Mouse (Mus musculus) colon, adult 2 months (tissue): Measurements from ENCODE around the gene Hoxa7. TPM values are rescaled to one million over a fixed set of nuclear protein-coding genes. Genes with fewer than 3 reads are reported as not detected.

ENCODE experiments used
- polyA plus RNA-seq: library from polyadenylated mRNA; depleted of rRNA; stranded (reverse); fragments of >200 nt; gene quantifications from 2 replicates; pipeline ENCODE4 v1.2.3, GENCODE M21; 2012; rRNA removed

Gene Hoxa7
- 67.1 and 81.2 TPM in 2 replicates for polyA plus RNA-seq

DNA sequence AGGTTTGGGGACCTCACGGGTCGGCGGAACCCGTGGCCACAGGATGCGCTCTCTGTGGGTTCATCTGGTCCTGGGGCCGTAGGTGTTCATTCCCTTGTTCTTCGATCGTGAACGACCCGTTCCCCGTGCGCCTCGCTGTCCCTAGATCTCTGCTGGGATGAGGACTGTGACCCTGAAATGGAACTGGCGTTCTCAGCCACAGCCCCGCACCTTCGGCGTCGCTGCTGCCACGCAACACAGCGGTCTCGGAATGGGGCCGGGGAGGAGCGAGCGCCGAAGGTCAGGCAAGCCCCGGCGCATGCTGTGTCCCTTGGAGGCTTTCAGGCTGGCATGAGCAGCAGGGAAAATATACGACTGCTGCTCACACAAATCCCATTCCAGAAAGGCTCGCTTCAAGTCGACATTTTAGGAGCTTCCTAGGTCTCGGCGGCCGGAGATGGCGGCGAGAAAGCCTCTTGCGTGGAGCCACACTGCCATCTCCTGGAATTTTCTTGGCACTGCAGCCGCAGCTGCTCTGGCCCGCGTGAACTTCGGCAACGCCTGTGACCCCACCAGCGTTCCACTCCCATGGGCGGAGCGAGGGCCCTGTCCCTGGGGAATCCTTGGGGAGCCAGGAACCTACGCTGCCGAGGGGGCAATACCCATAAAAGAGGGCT lies at the start of gene Hoxa7:
TSS of gene Hoxa7 (minus strand) at position 518 of the 656 bp plus-strand sequence.

GRCm38 (mm10) chr6:52260654-52261575 lies 39.3 kb upstream of the Hoxa7 start, which contains the start of gene Hoxa13:
Gene Hoxa13 (minus strand): TSS chr6:52260880.

GRCm38 (mm10) chr6:52245757-52246142 lies 24.1 kb upstream of the Hoxa7 start, which contains the start of gene Hoxa11:
Gene Hoxa11 (minus strand): TSS chr6:52245810.

GRCm38 (mm10) chr6:52240389-52241000 lies 18.8 kb upstream of the Hoxa7 start, which contains the start of gene Hoxa10:
Gene Hoxa10 (minus strand): TSS chr6:52240854.

DNA sequence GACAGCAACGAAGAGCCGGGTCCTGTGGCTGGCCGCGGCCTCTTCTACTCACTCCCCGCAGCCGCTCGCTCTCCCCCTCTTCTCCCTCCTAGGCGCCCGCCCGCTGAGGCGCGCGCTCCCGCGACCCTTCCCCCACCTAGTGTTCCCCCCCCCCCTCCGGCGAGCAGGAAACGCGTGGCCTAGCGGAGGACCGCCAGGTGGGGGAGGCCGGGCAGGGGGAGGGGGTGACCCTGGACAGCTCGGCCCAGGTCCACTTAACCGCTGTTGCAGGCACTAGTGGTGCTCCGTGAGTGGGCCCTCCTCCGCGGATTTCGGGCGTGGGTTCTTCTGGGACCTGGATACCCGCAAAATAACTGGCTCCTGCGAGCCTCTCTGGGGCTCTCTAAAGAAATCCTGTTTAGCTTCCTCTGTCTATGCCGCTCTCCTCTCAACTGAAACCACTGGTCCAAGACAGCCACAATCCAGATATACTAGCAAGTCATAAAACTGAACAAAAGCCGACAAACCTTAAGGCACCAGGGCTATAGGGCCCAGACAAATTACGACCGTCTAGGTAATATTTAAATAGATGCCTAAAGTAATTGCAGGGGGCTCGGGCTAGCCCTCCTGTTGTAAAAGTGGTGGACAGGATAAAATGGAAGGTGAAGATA lies 9.0 kb upstream of the Hoxa7 start, which contains the start of gene Hoxa9:
TSS of gene Hoxa9 (minus strand) at position 574 of the 650 bp plus-strand sequence.

DNA sequence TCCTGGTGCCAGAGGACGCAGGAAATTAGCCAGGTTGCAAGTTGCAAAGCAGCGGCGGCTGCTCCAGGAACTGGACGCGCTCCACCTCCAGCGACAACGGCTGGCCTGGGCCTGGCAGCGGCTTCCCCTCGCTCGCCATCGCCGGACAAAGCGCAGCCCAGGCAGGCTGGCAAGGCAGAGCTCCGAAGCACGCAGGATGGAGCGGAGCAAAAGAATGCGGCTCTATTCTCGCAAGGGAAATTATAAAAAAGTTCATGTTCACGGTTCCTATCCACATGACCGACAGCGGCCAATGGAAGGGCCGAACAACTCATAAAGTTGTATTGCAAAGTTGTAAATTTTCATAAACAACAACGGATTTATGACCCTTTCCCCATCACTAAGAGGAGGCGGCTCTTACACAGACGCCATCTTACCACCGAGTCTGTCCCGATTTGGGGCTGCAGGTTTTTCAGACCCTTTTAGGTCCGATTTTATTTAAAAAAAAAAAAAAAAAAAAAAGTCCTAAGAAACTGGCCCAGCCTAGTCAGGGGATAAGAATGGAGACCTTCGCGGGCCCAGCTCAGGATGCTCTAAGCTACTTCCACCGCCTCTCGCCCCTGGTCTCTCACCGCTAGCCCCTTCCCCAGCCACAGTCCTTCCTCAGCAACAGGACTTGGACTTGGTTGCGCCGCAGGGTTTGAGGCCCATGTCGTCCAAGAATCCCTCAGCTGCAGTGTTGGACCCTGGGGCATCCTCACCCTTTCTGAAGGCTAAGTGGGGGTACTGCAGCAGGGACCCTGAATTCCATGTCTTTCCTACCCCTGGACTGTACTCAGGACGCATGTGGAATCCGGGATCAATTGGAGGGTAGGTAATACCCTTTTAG lies 8.3 kb downstream of the Hoxa7 start, which contains the start of the genes Hoxa3 and Gm28308:
TSS of gene Hoxa3 (minus strand) at position 218 of the 868 bp plus-strand sequence.
TSS of gene Gm28308 (minus strand) at position 221 of the 868 bp plus-strand sequence.

GRCm38 (mm10) chr6:52208072-52208867 lies 13.4 kb downstream of the Hoxa7 start, which contains the start of gene Hoxa6:
Gene Hoxa6 (minus strand): TSS chr6:52208722.

GRCm38 (mm10) chr6:52204050-52204752 lies 17.5 kb downstream of the Hoxa7 start, which contains the start of gene Hoxa5:
Gene Hoxa5 (minus strand): TSS chr6:52204587.

DNA sequence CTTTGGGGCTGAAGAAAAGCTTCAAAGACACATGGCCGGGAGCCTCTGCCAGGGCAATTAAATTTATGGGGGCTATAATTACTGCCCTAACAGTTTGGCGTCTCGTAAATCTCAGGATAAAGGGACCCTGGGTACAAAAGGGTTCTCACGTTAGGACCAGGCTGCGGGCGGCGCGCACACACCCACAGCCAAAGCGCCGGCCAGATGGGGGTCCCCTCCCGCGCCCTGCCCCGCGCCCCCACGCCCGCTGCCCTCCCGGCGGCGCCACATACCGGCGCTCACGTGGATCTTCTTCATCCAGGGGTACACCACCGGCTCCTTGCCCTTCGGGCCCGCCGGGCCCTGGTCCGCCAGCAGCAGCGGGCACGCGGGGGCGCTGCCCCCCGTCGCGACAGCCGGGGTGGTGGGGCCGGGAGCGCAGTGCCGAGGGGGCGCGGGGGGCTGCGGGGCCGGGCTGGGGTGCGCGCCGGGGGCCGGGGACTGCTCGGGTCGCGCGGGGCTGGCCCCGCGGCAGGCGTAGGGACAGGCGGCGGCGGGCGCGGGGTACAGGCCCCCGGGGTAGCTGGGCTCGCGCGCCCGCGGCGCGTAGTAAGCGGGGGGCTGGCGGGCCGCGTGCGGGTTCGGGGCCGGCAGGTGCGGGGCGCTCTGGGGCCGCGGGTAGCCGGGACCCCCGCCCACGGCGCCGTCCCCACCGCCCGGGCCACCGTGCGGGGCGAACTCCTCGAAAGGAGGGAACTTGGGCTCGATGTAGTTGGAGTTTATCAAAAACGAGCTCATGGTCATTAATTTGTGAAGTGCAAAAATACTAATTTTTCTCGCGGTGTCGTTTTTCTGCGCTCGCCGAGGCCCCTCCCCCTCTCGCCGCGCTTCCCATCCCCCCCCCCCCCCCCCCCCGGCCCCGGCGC lies 30.5 kb downstream of the Hoxa7 start, which contains the start of gene Hoxa4:
TSS of gene Hoxa4 (minus strand) at position 848 of the 905 bp plus-strand sequence.

DNA sequence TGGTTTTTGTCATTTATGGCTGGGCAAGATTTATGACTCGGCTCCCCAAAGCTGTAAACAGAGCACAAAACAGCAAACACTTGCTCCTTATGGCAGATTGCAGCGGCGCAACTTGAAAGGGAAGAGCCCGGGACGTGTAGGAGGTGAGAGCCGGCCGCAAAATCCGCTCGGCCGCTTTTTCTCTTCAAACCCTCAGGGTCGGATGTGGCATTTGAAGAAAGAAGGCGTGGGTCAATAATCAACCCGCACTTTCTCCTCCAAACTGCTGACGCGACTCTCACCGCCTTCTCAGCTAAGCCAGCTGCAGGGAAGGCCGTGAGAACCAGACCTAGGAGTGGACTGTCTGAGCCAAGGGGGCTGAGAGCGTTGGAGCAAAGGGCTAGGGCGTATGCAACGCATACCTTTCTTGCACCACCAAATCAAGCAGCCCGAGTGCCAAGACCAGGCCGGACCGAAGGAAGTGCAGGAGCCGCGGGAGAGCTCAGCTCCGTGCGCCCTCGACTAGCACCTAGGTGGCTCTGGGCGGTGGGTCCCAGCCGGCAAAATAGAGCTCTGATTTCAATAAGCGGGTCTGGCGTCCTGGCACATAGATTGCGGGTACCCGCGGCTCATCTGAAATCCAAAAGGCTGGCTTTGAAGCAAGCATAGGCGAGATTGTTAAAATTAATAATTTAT lies 44.5 kb downstream of the Hoxa7 start, which contains the start of gene 5730596B20Rik:
TSS of gene 5730596B20Rik (plus strand) at position 438 of the 675 bp plus-strand sequence.

DNA sequence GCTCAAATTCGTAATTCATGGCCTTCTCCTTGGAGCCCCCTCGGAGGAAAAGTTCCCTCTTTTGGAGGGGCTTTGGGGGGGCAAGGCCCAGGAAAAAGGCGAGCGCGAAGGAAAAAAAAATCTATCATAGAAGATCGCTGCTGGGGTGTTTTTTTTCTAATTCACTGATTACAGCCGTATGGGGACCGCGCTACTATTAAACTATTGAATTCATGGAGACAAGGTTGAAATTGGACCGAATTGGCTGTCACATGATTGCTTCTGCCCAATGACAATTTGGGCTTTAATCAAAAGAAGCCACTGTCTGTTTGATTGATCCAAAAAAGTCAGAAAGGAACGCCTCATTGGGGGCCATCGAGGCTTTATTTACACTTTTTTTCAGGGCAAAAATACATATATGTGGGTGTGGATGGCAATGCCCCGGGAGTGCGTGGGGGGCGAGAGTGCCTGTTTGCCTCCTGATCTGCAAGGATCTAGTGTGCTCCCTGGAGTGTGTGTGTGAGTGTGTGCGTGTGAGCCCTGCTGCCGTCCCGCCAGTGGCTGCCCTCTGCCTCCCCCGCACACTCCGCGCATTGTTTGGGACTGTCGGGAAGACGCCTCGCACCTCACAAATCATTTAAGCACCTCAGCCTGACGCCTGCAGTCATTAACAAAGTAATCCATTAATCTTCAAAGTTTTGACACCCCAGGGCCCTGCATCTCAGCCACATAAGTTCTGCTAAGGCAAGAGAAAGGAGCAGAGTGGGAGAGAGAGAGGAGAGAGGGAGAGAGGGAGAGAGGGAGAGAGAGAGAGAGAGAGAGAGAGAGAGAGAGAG lies 56.8 kb downstream of the Hoxa7 start, which contains the start of gene Hoxa2:
TSS of gene Hoxa2 (minus strand) at position 206 of the 815 bp plus-strand sequence.

Other genes with a start within 250 kb of the Hoxa7 start
- 5.8 and 7.3 TPM in 2 replicates for gene Skap2, start 209.3 kb downstream of the Hoxa7 start, polyA plus RNA-seq
- 0.36 and 0.41 TPM in 2 replicates for gene Hoxa1, start 63.5 kb downstream of the Hoxa7 start, polyA plus RNA-seq
- 2.5 and 2.6 TPM in 2 replicates for gene Hoxa2, start 57.0 kb downstream of the Hoxa7 start, polyA plus RNA-seq
- 0.02 TPM in 1 of 2 replicates, not detected in the other for gene 5730596B20Rik, start 44.4 kb downstream of the Hoxa7 start, polyA plus RNA-seq
- gene Hoxa4, start 30.1 kb downstream of the Hoxa7 start, polyA plus RNA-seq, result 1.5 TPM in 2 replicates
- gene Hoxa5, start 17.3 kb downstream of the Hoxa7 start, polyA plus RNA-seq, result 21.4 and 22.4 TPM in 2 replicates
- 9.2 and 10.0 TPM in 2 replicates for gene Hoxa6, start 13.1 kb downstream of the Hoxa7 start, polyA plus RNA-seq
- gene Hoxa3, start 8.5 kb downstream of the Hoxa7 start, polyA plus RNA-seq, result 18.3 and 20.8 TPM in 2 replicates
- gene Gm28308, start 8.5 kb downstream of the Hoxa7 start, polyA plus RNA-seq, result 7.4 and 8.4 TPM in 2 replicates
- 84.0 and 99.4 TPM in 2 replicates for gene Hoxa9, start 9.2 kb upstream of the Hoxa7 start, polyA plus RNA-seq
- gene Hoxa10, start 19.0 kb upstream of the Hoxa7 start, polyA plus RNA-seq, result 26.7 and 39.5 TPM in 2 replicates
- gene Hoxa11, start 24.0 kb upstream of the Hoxa7 start, polyA plus RNA-seq, result 9.9 and 10.1 TPM in 2 replicates
- gene Hoxa13, start 39.0 kb upstream of the Hoxa7 start, polyA plus RNA-seq, result 59.0 and 62.5 TPM in 2 replicates
- 3.3 and 4.6 TPM in 2 replicates for gene Evx1, start 91.6 kb upstream of the Hoxa7 start, polyA plus RNA-seq